Comparison of ENCODE assay signal across 26 mouse cellular contexts in the genomic region with DNA sequence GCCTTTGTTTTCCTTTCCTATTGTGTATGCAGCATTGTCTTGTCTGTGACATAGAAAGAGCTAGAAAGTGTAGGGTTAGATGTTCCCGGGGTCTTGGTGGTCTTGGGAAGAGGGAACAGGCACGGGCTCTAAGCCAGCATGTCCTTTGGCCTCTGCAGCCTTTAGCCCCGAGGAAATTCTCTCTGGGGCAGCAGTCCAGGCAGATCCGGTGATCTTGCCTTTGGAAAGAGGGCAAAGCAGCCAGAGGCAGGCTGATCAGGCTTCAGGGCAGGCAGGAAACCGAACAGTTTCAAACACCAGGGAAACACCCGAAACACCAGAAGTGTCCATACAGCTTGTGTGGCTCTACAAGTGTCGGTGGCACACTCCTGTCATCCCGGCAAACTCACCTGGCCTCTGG.
DNase-seq lines count a peak whose midpoint lies in the region; ATAC-seq and TF ChIP-seq lines count a peak whose summit lies in the region.
"Had no signal": no experiment of that assay in that cellular context is flagged by ENCODE, and none has a peak within 500 bp of the region (broad histone marks: within the 10 kb centered on the region; RNA-seq: fewer than 3 reads in every experiment).

No protein-coding gene starts in this region.

- no peak overlapping the region for H3K4me3 ChIP-seq in heart, embryonic 10.5 days
- H3K4me3 ChIP-seq in spleen, adult 2 months (ENCODE audit: extremely low read depth, insufficient read depth, insufficient read length): no peak overlapping the region
- no peak overlapping the region for H3K4me3 ChIP-seq in left cerebral cortex, adult 2 months
- no peak overlapping the region for H3K4me3 ChIP-seq in forebrain, embryonic 16.5 days (replicated peaks; ENCODE audit: low read length)
- H3K4me3 ChIP-seq: embryonic facial prominence, embryonic 13.5 days; erythroblast, embryonic 14.5 days; heart, adult 2 months; limb, embryonic 12.5 days; liver, embryonic 12.5 days had no signal

- no peaks in the 10 kb centered on the region for H3K27me3 ChIP-seq in heart, embryonic 10.5 days (ENCODE audit: insufficient read depth, poor library complexity, severe bottlenecking)
- H3K27me3 ChIP-seq in spleen, adult 2 months (ENCODE audit: control insufficient read depth, insufficient read depth, low read length): no peaks in the 10 kb centered on the region
- H3K27me3 ChIP-seq in forebrain, embryonic 16.5 days (replicated peaks; ENCODE audit: control insufficient read depth, insufficient read depth, low read length): no peaks in the 10 kb centered on the region
- H3K27me3 ChIP-seq: embryonic facial prominence, embryonic 13.5 days; limb, embryonic 12.5 days; liver, embryonic 12.5 days had no signal

- H3K9ac ChIP-seq in forebrain, embryonic 16.5 days (replicated peaks; ENCODE audit: low read depth, low read length): no peak overlapping the region
- H3K9ac ChIP-seq: embryonic facial prominence, embryonic 13.5 days; limb, embryonic 12.5 days; liver, embryonic 12.5 days had no signal

- no peaks in the 10 kb centered on the region for H3K36me3 ChIP-seq in heart, embryonic 10.5 days
- no peaks in the 10 kb centered on the region for H3K36me3 ChIP-seq in spleen, adult 2 months (ENCODE audit: control insufficient read depth, insufficient read depth, low read length)
- H3K36me3 ChIP-seq in forebrain, embryonic 16.5 days (ENCODE audit: control insufficient read depth, insufficient read depth): no peaks in the 10 kb centered on the region
- H3K36me3 ChIP-seq: embryonic facial prominence, embryonic 13.5 days; limb, embryonic 12.5 days; liver, embryonic 12.5 days had no signal

- H3K4me1 ChIP-seq in heart, embryonic 10.5 days: peaks cover 34% of the 10 kb centered on the region
- H3K4me1 ChIP-seq in spleen, adult 2 months (ENCODE audit: control insufficient read depth, insufficient read depth, insufficient read length): no peaks in the 10 kb centered on the region; the same call in 1 of the 2 replicates
- peaks cover 7% of the 10 kb centered on the region for H3K4me1 ChIP-seq in forebrain, embryonic 16.5 days (replicated peaks; ENCODE audit: control insufficient read depth, insufficient read depth, low read length)
- H3K4me1 ChIP-seq: liver, embryonic 12.5 days had no signal

- no peak for TF ChIP-seq POLR2A in spleen, adult 2 months (IDR thresholded peaks at IDR 0.05; ENCODE audit: low read depth, low read length)

- H3K9me3 ChIP-seq in heart, embryonic 10.5 days: no peaks in the 10 kb centered on the region
- no peaks in the 10 kb centered on the region for H3K9me3 ChIP-seq in forebrain, embryonic 16.5 days (ENCODE audit: control insufficient read depth, low read length)
- H3K9me3 ChIP-seq: embryonic facial prominence, embryonic 13.5 days; limb, embryonic 12.5 days; liver, embryonic 12.5 days had no signal

- no peak overlapping the region for H3K4me2 ChIP-seq in forebrain, embryonic 16.5 days (ENCODE audit: low read length)
- H3K4me2 ChIP-seq: embryonic facial prominence, embryonic 13.5 days; limb, embryonic 12.5 days; liver, embryonic 12.5 days had no signal

- no peak for ATAC-seq in forebrain, embryonic 16.5 days
- ATAC-seq: CD4-positive, CD25-positive, alpha-beta regulatory T cell, adult 4 months; forebrain, embryonic 14.5 days; hindbrain, postnatal 0 days; intestine, postnatal 0 days; liver, embryonic 12.5 days had no signal

- H3K27ac ChIP-seq in heart, embryonic 10.5 days: peak overlapping the region; percentile 29; the same call in 1 of the 2 replicates
- 0 out of 2 replicates have a peak overlapping the region, but pooled peaks have one; percentile 6 for H3K27ac ChIP-seq in spleen, adult 2 months (ENCODE audit: insufficient read depth, low read length)
- no peak overlapping the region for H3K27ac ChIP-seq in left cerebral cortex, adult 2 months
- no peak overlapping the region for H3K27ac ChIP-seq in forebrain, embryonic 16.5 days (ENCODE audit: low read length)
- H3K27ac ChIP-seq: embryonic facial prominence, embryonic 13.5 days; heart, adult 2 months; hindbrain, postnatal 0 days; limb, embryonic 12.5 days; liver, embryonic 12.5 days had no signal

- intact Hi-C loops in heart, postnatal 10 days (cut with DNase I): no loop called here
- intact Hi-C loops in left cerebral cortex, adult 2 months (cut with DNase I): no loop called here

- no peak for DNase-seq in heart, embryonic 10.5 days (ENCODE audit: low spot score)
- no peak for DNase-seq in heart, postnatal 10 days
- no peak for DNase-seq in spleen, adult 2 months (ENCODE audit: low read depth in 1 of 2, low spot score in 2 of 2)
- DNase-seq in spleen, postnatal 36 days (ENCODE audit: low spot score in 2 of 2): no peak
- DNase-seq in kidney, postnatal 10 days: peak; percentile 53
- no peak for DNase-seq in left cerebral cortex, adult 2 months (ENCODE audit: extremely low spot score in 1 of 2, low spot score in 2 of 2)
- DNase-seq: adrenal gland, postnatal 25 days; cerebellum, adult 8-10 months; cerebellum, postnatal 36 days; embryo, embryonic 11 days; gastrocnemius, postnatal 36 days; heart, adult 2 months; heart, postnatal 36 days; lung, adult 18-20 months; lung, postnatal 10 days; midbrain, embryonic 14.5 days; thymus, postnatal 14 days had no signal

- 66% methylated on average over 8 of the region's 8 CpGs for WGBS in heart, embryonic 10.5 days
- 83% methylated on average over 8 of the region's 8 CpGs for WGBS in spleen, adult 2 months
- WGBS in forebrain, embryonic 16.5 days: 60% methylated on average over 8 of the region's 8 CpGs

- TF ChIP-seq CTCF in spleen, adult 2 months (IDR thresholded peaks at IDR 0.05; ENCODE audit: extremely low read depth, insufficient read depth, insufficient read length, insufficient replicate concordance): no peak
- no peak for TF ChIP-seq CTCF in left cerebral cortex, adult 2 months (IDR thresholded peaks at IDR 0.05)

Comparison
In these comparisons a context has a peak if more than half of its experiments do, and no peak if none do; other contexts are left out.
1. H3K27ac ChIP-seq: peak in heart, embryonic 10.5 days (single experiment) and spleen, adult 2 months (single experiment); none in left cerebral cortex, adult 2 months (single experiment) and forebrain, embryonic 16.5 days (single experiment).